Mouse (Mus musculus): ENCODE data around the gene Bcat1. TPM values are rescaled to one million over a fixed set of nuclear protein-coding genes. Genes with fewer than 3 reads are reported as not detected.

The Bcat1 gene
- total RNA-seq (2014; fragmentation: Nextera tagmentation) = not detected in 2 replicates
- 0.11 and 0.17 TPM in 2 replicates for total RNA-seq (2017)
- polyA plus RNA-seq (2012) = not detected in 2 replicates

DNA sequence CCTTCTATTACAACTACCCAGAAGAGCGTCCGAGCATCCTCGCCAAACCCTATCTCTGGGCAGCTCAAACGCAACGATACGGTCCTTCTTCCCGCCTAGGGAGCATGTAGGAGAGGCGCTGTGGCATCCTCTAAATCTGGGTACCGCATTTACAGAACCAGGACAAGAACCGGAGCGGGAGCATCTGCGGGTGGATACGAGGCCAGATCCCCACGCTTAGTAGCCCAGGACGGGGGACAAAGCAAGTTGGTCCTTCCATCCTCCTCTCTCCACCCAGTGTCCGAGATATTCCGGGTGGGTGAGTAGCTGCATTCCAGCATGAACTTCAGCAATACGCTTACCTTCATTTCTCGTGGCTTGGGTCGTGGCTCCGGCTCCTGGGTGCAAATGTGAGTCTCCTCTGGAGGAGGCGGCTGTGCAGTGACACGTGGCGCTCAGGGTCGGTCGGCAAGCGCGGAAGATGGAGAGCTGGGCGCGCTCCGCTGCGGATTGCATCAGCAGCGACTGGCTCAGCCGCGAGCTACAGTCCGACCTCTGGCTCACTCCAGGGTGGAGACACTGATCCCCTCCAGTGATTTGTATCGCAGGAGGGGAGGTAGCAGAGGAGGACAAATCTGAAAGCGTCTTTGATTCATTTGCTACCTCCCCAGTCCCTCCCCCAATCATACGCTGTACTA, at the start of gene Bcat1:
Bcat1 (minus strand) TSS at position 637 of the 677 bp plus-strand sequence.
- TF ChIP-seq TAL1 (conservative IDR thresholded peaks at IDR 0.05; ENCODE audit: low read depth, low read length) (no peak), GATA2 (IDR thresholded peaks at IDR 0.05; ENCODE audit: borderline replicate concordance, low read depth, low read length) (no peak), POLR2AphosphoS5 (IDR thresholded peaks at IDR 0.05; ENCODE audit: insufficient replicate concordance, low read depth, low read length) (no peak), CTCF (IDR thresholded peaks at IDR 0.05; ENCODE audit: low read depth, low read length) (no peak), GATA1 (IDR thresholded peaks at IDR 0.05; ENCODE audit: borderline replicate concordance, low read length) (no peak)
- Histone ChIP-seq H3K27me3 (ENCODE audit: insufficient read depth, low read length) (no peaks in the 10 kb centered on the region), H3K4me3 (ENCODE audit: low read depth, low read length) (no peak within 1 kb of the TSS; the same call in 1 of the 2 replicates), H3K4me1 (ENCODE audit: insufficient read depth, low read depth, low read length) (no peaks in the 10 kb centered on the region), H3K36me3 (replicated peaks) (no peaks in the 10 kb centered on the region), H3K9me3 (replicated peaks) (peaks cover 47% of the 10 kb centered on the region)
- no peak for ATAC-seq (ENCODE audit: extremely low read depth, insufficient number of reproducible peaks, low FRiP score, poor library complexity, severe bottlenecking)
- DNase-seq (ENCODE audit: low spot score) = no peak

DNA sequence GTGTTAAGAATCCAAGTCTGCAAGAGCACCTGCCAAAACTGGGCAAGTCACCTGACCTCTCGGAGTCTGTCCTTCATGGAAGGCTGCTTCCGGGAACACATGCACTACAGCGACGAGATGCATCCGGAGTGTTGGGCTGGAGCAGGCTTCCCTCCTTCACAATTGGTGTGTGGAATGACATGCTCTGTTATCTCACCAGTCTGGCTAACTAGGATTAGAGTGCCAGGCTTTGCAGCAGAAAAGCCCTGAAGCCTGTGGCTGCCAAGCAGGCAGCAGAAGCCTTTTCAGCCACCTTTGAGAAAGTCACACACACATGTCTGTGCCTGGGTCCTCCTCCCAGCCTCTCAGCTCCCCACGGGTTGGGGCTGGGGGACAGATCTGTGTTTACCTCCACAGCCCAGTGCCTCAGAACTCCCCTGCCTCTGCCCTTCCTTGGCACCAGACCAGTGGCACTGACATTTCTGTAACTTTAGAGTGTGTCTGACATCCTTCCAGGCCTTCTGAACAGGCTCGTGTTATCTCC, 49.7 kb upstream of the Bcat1 start:
- no peaks in the 10 kb centered on the region for H3K4me1 ChIP-seq (ENCODE audit: insufficient read depth, low read depth, low read length)
- no peaks in the 10 kb centered on the region for H3K27me3 ChIP-seq (ENCODE audit: insufficient read depth, low read length)
- H3K4me3 ChIP-seq (ENCODE audit: low read depth, low read length) = no peak overlapping the region
- no peaks in the 10 kb centered on the region for H3K36me3 ChIP-seq (replicated peaks)
- peaks cover 40% of the 10 kb centered on the region for H3K9me3 ChIP-seq (replicated peaks)
- DNase-seq (ENCODE audit: low spot score) (no peak), ATAC-seq (ENCODE audit: extremely low read depth, insufficient number of reproducible peaks, low FRiP score, poor library complexity, severe bottlenecking) (no peak)
- TF ChIP-seq CTCF (IDR thresholded peaks at IDR 0.05; ENCODE audit: low read depth, low read length) (no peak), GATA2 (IDR thresholded peaks at IDR 0.05; ENCODE audit: borderline replicate concordance, low read depth, low read length) (no peak), POLR2AphosphoS5 (IDR thresholded peaks at IDR 0.05; ENCODE audit: insufficient replicate concordance, low read depth, low read length) (no peak), GATA1 (IDR thresholded peaks at IDR 0.05; ENCODE audit: borderline replicate concordance, low read length) (no peak), TAL1 (conservative IDR thresholded peaks at IDR 0.05; ENCODE audit: low read depth, low read length) (no peak)

GRCm38 (mm10) chr6:145124621-145125020, 48.6 kb upstream of the Bcat1 start:
- ATAC-seq (ENCODE audit: extremely low read depth, insufficient number of reproducible peaks, low FRiP score, poor library complexity, severe bottlenecking) (no peak), DNase-seq (ENCODE audit: low spot score) (no peak)
- Histone ChIP-seq H3K4me1 (ENCODE audit: insufficient read depth, low read depth, low read length) (no peaks in the 10 kb centered on the region), H3K4me3 (ENCODE audit: low read depth, low read length) (no peak overlapping the region), H3K27me3 (ENCODE audit: insufficient read depth, low read length) (no peaks in the 10 kb centered on the region), H3K9me3 (replicated peaks) (peaks cover 41% of the 10 kb centered on the region), H3K36me3 (replicated peaks) (no peaks in the 10 kb centered on the region)
- no peak for TF ChIP-seq CTCF (IDR thresholded peaks at IDR 0.05; ENCODE audit: low read depth, low read length)
- TF ChIP-seq TAL1 (conservative IDR thresholded peaks at IDR 0.05; ENCODE audit: low read depth, low read length) = no peak
- no peak for TF ChIP-seq GATA2 (IDR thresholded peaks at IDR 0.05; ENCODE audit: borderline replicate concordance, low read depth, low read length)
- no peak for TF ChIP-seq GATA1 (IDR thresholded peaks at IDR 0.05; ENCODE audit: borderline replicate concordance, low read length)

- no peak for TF ChIP-seq CTCF (IDR thresholded peaks at IDR 0.05; ENCODE audit: low read depth, low read length)
- no peak for TF ChIP-seq GATA1 (IDR thresholded peaks at IDR 0.05; ENCODE audit: borderline replicate concordance, low read length)
- TF ChIP-seq TAL1 (conservative IDR thresholded peaks at IDR 0.05; ENCODE audit: low read depth, low read length) = no peak
- no peak for TF ChIP-seq POLR2AphosphoS5 (IDR thresholded peaks at IDR 0.05; ENCODE audit: insufficient replicate concordance, low read depth, low read length)
- no peak for TF ChIP-seq GATA2 (IDR thresholded peaks at IDR 0.05; ENCODE audit: borderline replicate concordance, low read depth, low read length)
- Histone ChIP-seq H3K36me3 (replicated peaks) (no peaks in the 10 kb centered on the region), H3K4me3 (ENCODE audit: low read depth, low read length) (no peak overlapping the region), H3K4me1 (ENCODE audit: insufficient read depth, low read depth, low read length) (no peaks in the 10 kb centered on the region), H3K9me3 (replicated peaks) (peaks cover 37% of the 10 kb centered on the region), H3K27me3 (ENCODE audit: insufficient read depth, low read length) (no peaks in the 10 kb centered on the region)
- DNase-seq (ENCODE audit: low spot score) (no peak), ATAC-seq (ENCODE audit: extremely low read depth, insufficient number of reproducible peaks, low FRiP score, poor library complexity, severe bottlenecking) (no peak)
These were observed 47.4 kb upstream of the Bcat1 start for GRCm38 (mm10) chr6:145123136-145124060.

GRCm38 (mm10) chr6:145122423-145123059, 46.6 kb upstream of the Bcat1 start:
- TF ChIP-seq POLR2AphosphoS5 (IDR thresholded peaks at IDR 0.05; ENCODE audit: insufficient replicate concordance, low read depth, low read length) (no peak), GATA2 (IDR thresholded peaks at IDR 0.05; ENCODE audit: borderline replicate concordance, low read depth, low read length) (no peak), GATA1 (IDR thresholded peaks at IDR 0.05; ENCODE audit: borderline replicate concordance, low read length) (no peak), TAL1 (conservative IDR thresholded peaks at IDR 0.05; ENCODE audit: low read depth, low read length) (no peak), CTCF (IDR thresholded peaks at IDR 0.05; ENCODE audit: low read depth, low read length) (no peak)
- DNase-seq (ENCODE audit: low spot score) = no peak
- Histone ChIP-seq H3K4me3 (ENCODE audit: low read depth, low read length) (no peak overlapping the region), H3K4me1 (ENCODE audit: insufficient read depth, low read depth, low read length) (no peaks in the 10 kb centered on the region), H3K9me3 (replicated peaks) (peaks cover 36% of the 10 kb centered on the region), H3K27me3 (ENCODE audit: insufficient read depth, low read length) (no peaks in the 10 kb centered on the region), H3K36me3 (replicated peaks) (no peaks in the 10 kb centered on the region)
- ATAC-seq (ENCODE audit: extremely low read depth, insufficient number of reproducible peaks, low FRiP score, poor library complexity, severe bottlenecking) = no peak

Data from G1E (cell line).